Mouse (Mus musculus): ENCODE measurements around the gene Tmem18. TPM values are rescaled to one million over a fixed set of nuclear protein-coding genes. Genes with fewer than 3 reads are reported as not detected.

Tmem18 gene
- polyA plus RNA-seq (2017; shearing (Covaris generic)): 48.0 TPM

DNA sequence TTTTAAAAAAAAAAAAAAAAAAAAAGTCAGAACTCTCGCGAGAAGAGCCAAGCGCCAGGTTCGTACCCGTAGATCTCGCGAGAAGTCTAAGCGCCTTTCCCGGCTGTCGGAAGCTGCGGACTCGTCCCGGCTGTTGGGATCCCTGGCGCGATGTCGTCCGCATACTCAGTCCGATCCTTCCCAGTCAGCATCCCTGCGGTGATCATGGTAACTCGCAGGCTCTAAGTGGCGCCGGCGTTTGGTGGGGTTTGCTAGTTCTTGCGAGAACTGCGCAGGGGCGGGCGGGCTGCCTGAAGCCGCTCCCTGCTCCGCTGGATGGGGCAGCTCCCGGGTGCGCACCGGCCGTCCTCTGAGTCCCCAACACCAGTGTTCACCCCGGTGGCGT lies at the start of gene Tmem18:
TSS of gene Tmem18 (plus strand) at position 71 of the 385 bp plus-strand sequence.

Other genes with a start within 250 kb of the Tmem18 start
- gene Sntg2, start 211.1 kb upstream of the Tmem18 start, polyA plus RNA-seq (2017; shearing (Covaris generic)): not detected